Mouse (Mus musculus) limb, embryonic 14.5 days (tissue): ENCODE results near the gene Zfp771. TPM values are rescaled to one million over a fixed set of nuclear protein-coding genes. Genes with fewer than 3 reads are reported as not detected.

Experiments
- ATAC-seq: fragments of 200-750 bp; cut with Nextera tagmentation; 2 replicates; pipeline ENCODE4 v1.8.0; 2017; ENCODE audit warnings: low read depth, moderate number of reproducible peaks, moderate TSS enrichment; ENCODE audit not compliant: low FRiP score
- DNase-seq: peaks from one replicate; pipeline ENCODE4 v3.0.0-alpha.2; 2015; ENCODE audit warnings: low spot score
- H3K27ac ChIP-seq: fragments of 300-500 bp; sonication (generic); replicated peaks from 2 replicates; pipeline ENCODE4 v1.5.1; 2014; ENCODE audit warnings: low read depth, mild to moderate bottlenecking, low read length, moderate library complexity, mixed read lengths
- H3K27me3 ChIP-seq: fragments of 300-500 bp; sonication (generic); 2 replicates; pipeline ENCODE4 v1.6.1; 2014; ENCODE audit warnings: low read length, mixed read lengths; ENCODE audit not compliant: control insufficient read depth, insufficient read depth
- H3K36me3 ChIP-seq: fragments of 300-500 bp; sonication (generic); 2 replicates; pipeline ENCODE4 v1.6.1; 2014; ENCODE audit warnings: mild to moderate bottlenecking, low read length, moderate library complexity, mixed read lengths; ENCODE audit not compliant: control insufficient read depth, insufficient read depth
- H3K4me1 ChIP-seq: fragments of 300-500 bp; sonication (generic); 2 replicates; pipeline ENCODE4 v1.6.1; 2014; ENCODE audit warnings: antibody characterized with exemption, low read length, mixed read lengths; ENCODE audit not compliant: control insufficient read depth, insufficient read depth
- H3K4me2 ChIP-seq: fragments of 300-500 bp; sonication (generic); replicated peaks from 2 replicates; pipeline ENCODE4 v1.6.1; 2014; ENCODE audit warnings: low read depth, mild to moderate bottlenecking, low read length, moderate library complexity; ENCODE audit not compliant: severe bottlenecking
- H3K4me3 ChIP-seq: fragments of 300-500 bp; sonication (generic); replicated peaks from 2 replicates; pipeline ENCODE4 v1.5.1; 2014; ENCODE audit warnings: low read length
- H3K9ac ChIP-seq: fragments of 300-500 bp; sonication (generic); 2 replicates; pipeline ENCODE4 v1.6.1; 2014; ENCODE audit warnings: mild to moderate bottlenecking, low read depth, low read length, moderate library complexity; ENCODE audit not compliant: severe bottlenecking
- H3K9me3 ChIP-seq: fragments of 300-500 bp; sonication (generic); 2 replicates; pipeline ENCODE4 v1.6.1; 2016; ENCODE audit warnings: low read length; ENCODE audit not compliant: control insufficient read depth
- POLR2A ChIP-seq: fragments of 200-500 bp; IDR thresholded peaks from 2 replicates; pipeline ENCODE4 v1.8.0; 2012; ENCODE audit warnings: inconsistent platforms, mild to moderate bottlenecking, moderate library complexity, borderline replicate concordance; ENCODE audit not compliant: insufficient read depth, insufficient read length; ENCODE audit errors: extremely low read depth
- WGBS: fragments of 180-500 bp; shearing (Covaris S2); extraction: QIAGEN DNeasy Blood & Tissue Kit; methylation state at CpG from one replicate; pipeline ENCODE4 v1.1.7; 2014; 5-methylcytosine and 5-hydroxymethylcytosine counted together
- polyA plus RNA-seq, 2 experiments: library from polyadenylated mRNA; depleted of rRNA in 1 of 2; stranded (reverse) in 1 of 2; unstranded in 1 of 2; fragments of >200 nt; fragmentation: Nextera tagmentation in 1 of 2; extraction: Ambion mirVana in 1 of 2; gene quantifications; 2 replicates each; pipeline versions ENCODE4 v1.2.1 to v1.2.3; 2012 to 2014

The Zfp771 gene
- polyA plus RNA-seq, 2 experiments: 66.2 to 115 TPM

DNA sequence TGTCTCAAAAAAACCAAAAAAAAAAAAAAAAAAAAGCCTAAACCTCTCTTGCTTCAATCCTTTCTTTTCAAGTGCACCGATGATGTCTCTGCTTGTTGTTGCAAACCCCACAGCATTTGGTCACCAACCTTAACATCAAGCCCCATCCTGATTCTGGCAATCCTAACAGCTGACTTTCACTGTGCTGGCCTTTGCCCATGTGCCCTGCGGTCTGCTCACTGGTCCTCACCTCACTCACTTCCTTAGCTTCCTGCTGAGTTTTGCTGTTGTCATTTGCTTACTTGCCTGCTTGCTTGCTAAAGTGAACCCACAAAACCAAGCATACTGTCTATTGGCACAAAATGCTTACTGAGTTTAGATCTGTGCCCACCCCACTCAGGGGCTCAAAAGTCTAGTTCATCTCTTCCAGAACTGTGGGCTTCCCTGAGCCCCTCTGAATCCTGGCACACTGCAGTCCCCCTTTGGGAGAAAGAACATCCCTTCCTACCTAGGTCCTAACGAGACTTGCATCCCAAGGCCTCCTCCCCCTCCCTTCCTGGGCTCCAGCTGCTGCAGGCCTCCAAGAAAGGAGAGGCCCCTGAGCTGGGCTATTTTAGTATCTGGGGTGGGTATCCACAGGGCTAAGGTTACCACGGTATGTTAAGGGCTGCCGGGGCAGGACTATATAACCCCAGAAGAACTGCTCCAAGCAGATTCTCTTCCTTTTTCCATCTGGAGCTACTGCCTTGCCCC lies 32.9 kb upstream of the Zfp771 start:
- H3K4me1 ChIP-seq: peaks cover 22% of the 10 kb centered on the region
- no peaks in the 10 kb centered on the region for H3K9me3 ChIP-seq
- no peaks in the 10 kb centered on the region for H3K27me3 ChIP-seq
- DNase-seq (no peak), ATAC-seq (no peak)
- H3K9ac ChIP-seq: no peak overlapping the region
- H3K4me3 ChIP-seq: no peak overlapping the region
- no peak overlapping the region for H3K27ac ChIP-seq
- H3K4me2 ChIP-seq: no peak overlapping the region
- H3K36me3 ChIP-seq: no peaks in the 10 kb centered on the region
- no peak for TF ChIP-seq POLR2A
- WGBS: 71% methylated on average over 5 of the region's 5 CpGs

- Histone ChIP-seq H3K4me1 (peaks cover 15% of the 10 kb centered on the region), H3K4me2 (no peak overlapping the region), H3K27me3 (no peaks in the 10 kb centered on the region), H3K27ac (no peak overlapping the region), H3K9ac (no peak overlapping the region), H3K4me3 (0 out of 2 replicates have a peak overlapping the region, but pooled peaks have one; percentile 1), H3K9me3 (no peaks in the 10 kb centered on the region), H3K36me3 (no peaks in the 10 kb centered on the region)
- WGBS: 85% methylated on average over 12 of the region's 12 CpGs
- no peak for DNase-seq
- no peak for ATAC-seq
- no peak for TF ChIP-seq POLR2A
Observed at GRCm38 (mm10) chr7:127212432-127213250, 31.4 kb upstream of the Zfp771 start.

DNA sequence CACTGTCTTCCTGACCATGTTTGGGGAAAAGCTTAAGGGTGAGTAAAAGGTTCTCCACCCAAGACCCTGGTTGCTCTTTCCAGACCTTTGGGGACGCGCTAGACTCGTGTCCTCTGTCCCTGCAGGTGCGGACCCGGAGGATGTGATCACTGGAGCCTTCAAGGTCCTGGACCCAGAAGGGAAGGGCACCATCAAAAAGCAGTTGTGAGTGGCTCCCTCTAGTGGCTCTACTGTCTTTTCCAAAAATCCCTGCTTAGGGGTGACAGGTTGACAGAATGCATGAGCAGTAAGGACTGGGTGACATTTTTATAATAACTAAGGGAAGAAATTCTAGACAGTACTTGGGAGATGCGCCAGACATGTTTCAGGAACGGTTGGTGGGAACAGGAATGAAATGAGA lies 30.6 kb upstream of the Zfp771 start:
- H3K27ac ChIP-seq: no peak overlapping the region
- DNase-seq: peak; percentile 49

GRCm38 (mm10) chr7:127213930-127214329 lies 30.1 kb upstream of the Zfp771 start:
- H3K9ac ChIP-seq: peak overlapping the region; percentile 53; the same call in 1 of the 2 replicates
- H3K36me3 ChIP-seq: no peaks in the 10 kb centered on the region
- TF ChIP-seq POLR2A: no peak
- H3K27me3 ChIP-seq: no peaks in the 10 kb centered on the region
- WGBS: 47% methylated on average over 12 of the region's 12 CpGs
- H3K9me3 ChIP-seq: no peaks in the 10 kb centered on the region
- H3K27ac ChIP-seq: no peak overlapping the region
- H3K4me2 ChIP-seq: peak overlapping the region; percentile 60
- H3K4me1 ChIP-seq: peaks cover 15% of the 10 kb centered on the region
- DNase-seq: no peak
- H3K4me3 ChIP-seq: peak overlapping the region; percentile 34; the same call in 1 of the 2 replicates
- ATAC-seq: no peak

More for the DNA sequence above, 30.6 kb upstream of the Zfp771 start:
- H3K4me2 ChIP-seq: no peak overlapping the region
- no peaks in the 10 kb centered on the region for H3K27me3 ChIP-seq
- 0 out of 2 replicates have a peak overlapping the region, but pooled peaks have one; percentile 1 for H3K4me3 ChIP-seq
- ATAC-seq: no peak
- 41% methylated on average over 7 of the region's 7 CpGs for WGBS
- H3K4me1 ChIP-seq: peaks cover 15% of the 10 kb centered on the region
- no peak overlapping the region for H3K9ac ChIP-seq
- TF ChIP-seq POLR2A: no peak
- H3K9me3 ChIP-seq: no peaks in the 10 kb centered on the region
- no peaks in the 10 kb centered on the region for H3K36me3 ChIP-seq

GRCm38 (mm10) chr7:127214521-127214920 lies 29.6 kb upstream of the Zfp771 start:
- H3K9me3 ChIP-seq: no peaks in the 10 kb centered on the region
- H3K9ac ChIP-seq: peak overlapping the region; percentile 53
- no peak for DNase-seq
- H3K27ac ChIP-seq: no peak overlapping the region; the same call in 1 of the 2 replicates
- no peaks in the 10 kb centered on the region for H3K36me3 ChIP-seq
- peaks cover 11% of the 10 kb centered on the region for H3K4me1 ChIP-seq
- no peak for ATAC-seq
- peak overlapping the region; percentile 60 for H3K4me2 ChIP-seq
- WGBS: 27% methylated on average over 21 of the region's 21 CpGs
- no peak for TF ChIP-seq POLR2A
- no peaks in the 10 kb centered on the region for H3K27me3 ChIP-seq
- H3K4me3 ChIP-seq: peak overlapping the region; percentile 34
